Mouse (Mus musculus) ES-Bruce4 (cell line): ENCODE measurements at regions not wholly inside any gene's neighbourhood (a gene's known extent, or its start where the extent isn't known, plus 50 kb on each side); places are given as distances from the start of the nearest gene placed in this dataset.

Experiments used
- H3K27ac ChIP-seq: 2 replicates; pipeline ENCODE4 v1.5.1; 2012; ENCODE audit warnings: low read length, inconsistent platforms; ENCODE audit not compliant: insufficient read depth
- H3K27me3 ChIP-seq: 2 replicates; pipeline ENCODE4 v1.6.1; 2012; ENCODE audit warnings: mild to moderate bottlenecking, low read length, inconsistent platforms; ENCODE audit not compliant: control insufficient read depth, poor library complexity, insufficient read depth, severe bottlenecking
- H3K36me3 ChIP-seq: 2 replicates; pipeline ENCODE4 v1.6.1; 2012; ENCODE audit warnings: inconsistent platforms, mild to moderate bottlenecking, low read length, moderate library complexity; ENCODE audit not compliant: control insufficient read depth, poor library complexity, insufficient read depth, severe bottlenecking
- H3K4me1 ChIP-seq: one replicate; pipeline ENCODE4 v1.8.1; 2011; ENCODE audit warnings: low read length; ENCODE audit not compliant: control insufficient read depth, insufficient read depth
- H3K4me3 ChIP-seq: 2 replicates; pipeline ENCODE4 v1.5.1; 2011; ENCODE audit warnings: low read depth, mild to moderate bottlenecking, low read length
- H3K9ac ChIP-seq: 2 replicates; pipeline ENCODE4 v1.6.1; 2012; ENCODE audit warnings: low read depth, mild to moderate bottlenecking, inconsistent platforms; ENCODE audit not compliant: poor library complexity, severe bottlenecking
- H3K9me3 ChIP-seq: replicated peaks from 2 replicates; pipeline ENCODE4 v1.6.1; 2012; ENCODE audit warnings: mild to moderate bottlenecking, low read length, inconsistent platforms; ENCODE audit not compliant: control insufficient read depth, poor library complexity, insufficient read depth, severe bottlenecking
- CTCF ChIP-seq: IDR thresholded peaks from one replicate; pipeline ENCODE4 v1.8.1; 2011; ENCODE audit warnings: low read depth, low read length
- EP300 ChIP-seq: IDR thresholded peaks from 2 replicates; pipeline ENCODE4 v1.6.1; 2011; ENCODE audit warnings: low read depth, low read length; ENCODE audit not compliant: insufficient read depth
- POLR2A ChIP-seq: IDR thresholded peaks from one replicate; pipeline ENCODE4 v1.8.1; 2011; ENCODE audit warnings: low read length; ENCODE audit not compliant: insufficient read depth

DNA sequence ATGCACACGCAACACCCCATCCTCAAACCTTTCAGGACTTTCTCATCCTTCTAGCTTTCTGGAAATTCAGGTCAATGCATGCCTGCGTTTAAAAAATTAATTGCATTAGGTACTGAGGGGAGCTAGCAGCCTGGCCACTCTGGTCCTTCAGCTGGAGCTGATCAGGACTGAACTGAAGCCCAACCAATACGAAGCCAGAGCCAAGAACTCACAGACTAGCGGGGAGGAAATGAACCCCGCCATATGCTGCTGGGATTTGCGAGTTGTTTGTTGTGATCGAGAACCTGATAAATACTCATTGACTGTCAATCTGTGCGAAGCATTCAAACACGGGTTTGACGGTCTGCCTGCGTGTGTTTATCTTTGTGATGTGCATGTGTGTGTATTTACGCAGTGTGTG is 177.2 kb upstream of the Rora start:
- H3K4me1 ChIP-seq: no peaks in the 10 kb centered on the region
- H3K27ac ChIP-seq: no peak overlapping the region
- no peaks in the 10 kb centered on the region for H3K9me3 ChIP-seq
- H3K9ac ChIP-seq: no peak overlapping the region
- no peaks in the 10 kb centered on the region for H3K36me3 ChIP-seq
- no peak overlapping the region for H3K4me3 ChIP-seq
- H3K27me3 ChIP-seq: no peaks in the 10 kb centered on the region; the same call in 1 of the 2 replicates
- no peak for TF ChIP-seq EP300
- no peak for TF ChIP-seq CTCF
- no peak for TF ChIP-seq POLR2A

DNA sequence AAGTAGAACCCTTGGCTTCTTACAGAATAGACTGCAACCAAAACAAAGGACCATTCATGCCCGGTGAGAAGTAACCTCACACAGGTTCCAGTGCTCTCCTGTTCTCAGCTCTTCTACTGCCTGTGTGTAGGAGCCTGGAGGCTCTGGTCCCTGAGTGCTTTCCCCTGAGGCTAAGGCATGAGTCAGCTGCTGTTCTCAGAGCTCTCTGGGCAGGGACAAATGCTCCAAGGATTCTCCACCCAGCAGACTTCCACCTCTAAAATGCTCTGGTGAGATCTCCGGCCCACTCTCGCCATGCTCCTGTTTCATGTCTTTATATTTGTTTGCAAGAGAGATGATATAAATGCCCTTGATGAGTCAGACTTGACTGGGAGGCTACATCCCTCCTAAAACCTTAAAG is 176.1 kb upstream of the Rora start:
- Histone ChIP-seq H3K27me3 (no peaks in the 10 kb centered on the region; the same call in 1 of the 2 replicates), H3K9ac (no peak overlapping the region), H3K27ac (no peak overlapping the region), H3K4me1 (no peaks in the 10 kb centered on the region), H3K36me3 (no peaks in the 10 kb centered on the region), H3K4me3 (no peak overlapping the region), H3K9me3 (no peaks in the 10 kb centered on the region)
- no peak for TF ChIP-seq EP300

DNA sequence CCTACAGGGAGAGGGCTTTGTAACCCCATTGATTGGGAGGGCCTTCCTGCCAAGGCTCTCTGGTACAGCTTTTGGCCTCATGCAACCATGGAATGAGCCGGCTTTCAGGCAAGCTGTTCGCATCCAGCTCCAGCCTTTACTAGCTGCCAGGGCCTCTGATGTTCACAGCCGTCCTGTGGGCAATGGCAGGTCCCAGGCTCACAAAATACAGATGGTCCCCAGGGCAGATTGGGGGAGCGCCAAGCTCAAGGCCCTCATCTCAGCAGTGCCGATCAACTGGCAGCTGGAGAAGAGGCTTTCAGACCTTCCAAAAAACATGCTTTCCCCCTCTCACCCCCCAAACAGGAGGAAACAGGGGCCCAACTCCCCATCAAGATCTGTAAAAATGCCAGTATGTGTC is 166.9 kb upstream of the Rora start:
- Histone ChIP-seq H3K36me3 (no peaks in the 10 kb centered on the region), H3K9ac (no peak overlapping the region), H3K4me1 (no peaks in the 10 kb centered on the region), H3K27me3 (no peaks in the 10 kb centered on the region; the same call in 1 of the 2 replicates), H3K27ac (no peak overlapping the region), H3K4me3 (no peak overlapping the region), H3K9me3 (no peaks in the 10 kb centered on the region)
- no peak for TF ChIP-seq CTCF

DNA sequence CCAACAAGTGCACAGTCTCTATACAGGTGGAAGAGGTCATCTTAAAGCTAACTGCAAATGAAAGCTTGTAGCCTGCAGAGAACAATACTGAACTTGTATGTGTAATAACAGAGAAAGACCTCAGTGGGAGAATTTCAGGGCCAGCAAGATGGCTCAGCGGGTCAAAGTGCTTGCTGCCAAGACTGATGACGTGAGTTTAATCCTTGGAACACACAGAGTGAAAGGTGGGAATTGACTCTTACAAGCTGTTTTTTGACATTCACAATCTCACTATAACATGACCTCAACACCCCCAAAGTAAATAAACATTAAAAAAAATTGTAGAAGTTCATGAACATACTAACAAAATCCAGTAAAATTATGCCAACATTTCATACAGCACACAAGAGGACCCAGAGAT is 162.4 kb upstream of the Rora start:
- Histone ChIP-seq H3K9me3 (no peaks in the 10 kb centered on the region), H3K9ac (no peak overlapping the region), H3K4me1 (no peaks in the 10 kb centered on the region), H3K27me3 (no peaks in the 10 kb centered on the region), H3K36me3 (no peaks in the 10 kb centered on the region), H3K4me3 (no peak overlapping the region), H3K27ac (no peak overlapping the region)
- no peak for TF ChIP-seq CTCF
- no peak for TF ChIP-seq EP300
- no peak for TF ChIP-seq POLR2A

DNA sequence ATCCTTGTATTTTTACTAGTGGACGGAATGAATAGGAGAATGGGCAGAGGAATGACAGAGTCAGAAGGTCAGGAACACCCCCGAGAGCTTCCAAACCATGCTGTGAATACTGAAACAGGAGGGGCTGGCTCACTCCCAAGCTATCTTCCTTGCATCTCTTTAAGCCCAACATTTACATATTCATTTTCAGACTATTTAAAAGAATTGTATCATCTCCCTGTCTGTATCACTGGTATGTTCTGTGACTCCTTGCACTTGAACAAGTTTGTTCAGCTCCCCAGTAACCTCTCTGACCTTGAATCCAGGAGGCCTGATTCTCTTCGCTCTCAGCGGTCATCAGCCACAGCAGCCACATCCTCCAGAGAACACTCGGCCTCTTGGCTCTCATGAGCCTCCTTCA is 132.4 kb upstream of the Rora start:
- H3K9ac ChIP-seq: no peak overlapping the region
- H3K27me3 ChIP-seq: no peaks in the 10 kb centered on the region
- no peak overlapping the region for H3K4me3 ChIP-seq
- H3K27ac ChIP-seq: no peak overlapping the region
- H3K9me3 ChIP-seq: no peaks in the 10 kb centered on the region
- H3K4me1 ChIP-seq: no peaks in the 10 kb centered on the region
- no peaks in the 10 kb centered on the region for H3K36me3 ChIP-seq
- TF ChIP-seq EP300: no peak

DNA sequence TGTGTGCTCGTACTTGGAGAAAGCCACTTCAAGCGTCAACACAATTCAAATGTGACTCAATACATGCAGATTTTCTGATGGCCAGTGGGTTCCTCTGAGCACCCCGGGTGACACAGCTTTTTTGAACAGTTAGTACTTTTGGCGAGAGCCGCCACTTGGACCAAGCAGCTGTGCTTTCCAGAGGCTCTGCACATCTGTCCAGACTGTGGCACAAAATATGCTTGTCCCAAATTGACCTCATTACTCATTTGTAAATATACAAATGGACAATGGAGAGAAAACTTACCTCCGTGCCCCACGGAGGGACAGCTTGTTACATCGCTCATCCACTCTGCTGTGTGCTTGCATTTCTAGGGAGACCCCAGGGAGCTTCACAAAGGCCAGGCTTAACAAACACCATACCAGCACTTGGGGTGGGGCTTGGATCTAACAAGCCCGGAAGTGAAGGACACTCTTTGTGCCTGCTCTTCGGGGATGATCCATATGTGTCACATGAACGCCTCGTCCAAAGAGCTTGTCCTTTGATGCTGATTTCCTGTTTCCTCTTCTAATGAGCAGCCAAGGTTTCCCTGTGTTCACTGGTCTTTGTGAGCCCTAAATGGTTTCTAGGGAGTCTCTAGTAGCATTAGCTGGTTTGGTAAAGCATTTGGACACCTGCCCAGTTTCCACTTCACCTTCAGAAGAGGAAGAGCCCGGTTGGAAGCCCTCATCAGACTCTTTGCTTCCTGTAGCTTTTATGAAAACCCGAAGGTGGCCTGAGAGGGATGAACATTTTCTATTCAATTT is 91.6 kb upstream of the Rora start:
- Histone ChIP-seq H3K9ac (no peak overlapping the region), H3K4me1 (no peaks in the 10 kb centered on the region), H3K9me3 (no peaks in the 10 kb centered on the region), H3K27me3 (no peaks in the 10 kb centered on the region), H3K4me3 (no peak overlapping the region), H3K36me3 (no peaks in the 10 kb centered on the region), H3K27ac (no peak overlapping the region)
- TF ChIP-seq POLR2A: no peak
- TF ChIP-seq EP300: no peak
- TF ChIP-seq CTCF: no peak
